Mouse (Mus musculus) adrenal gland, postnatal 4 days (tissue): ENCODE results near the gene Rufy4. TPM values are rescaled to one million over a fixed set of nuclear protein-coding genes. Genes with fewer than 3 reads are reported as not detected.
"Not testable (repeated sequence)": the region's sequence is repeated elsewhere in the genome, so short reads cannot be mapped to it uniquely, and the experiment has no call there.

Experiments
- DNase-seq, 2 experiments: peaks; one replicate each; pipeline ENCODE4 v3.0.0; 2021 to 2022; ENCODE audit warnings: low spot score in 2 of 2, mixed read lengths in 2 of 2
- total RNA-seq, 2 experiments: library from RNA; stranded (reverse); gene quantifications; 2 replicates each; pipeline ENCODE4 v1.2.3; 2021

Gene Rufy4
- total RNA-seq, 2 experiments from 2014 or later = 3.9 to 4.0 TPM

- no peak for DNase-seq
These were observed 16.4 kb downstream of the Rufy4 start for GRCm38 (mm10) chr1:74141781-74142180.

GRCm38 (mm10) chr1:74149106-74149885 lies 24.0 kb downstream of the Rufy4 start:
- no peak for DNase-seq

- no peak for DNase-seq
These were observed 24.8 kb downstream of the Rufy4 start for GRCm38 (mm10) chr1:74150101-74150500.

GRCm38 (mm10) chr1:74151091-74151490 lies 25.8 kb downstream of the Rufy4 start:
- DNase-seq = no peak

- DNase-seq = no peak
These were observed 28.3 kb downstream of the Rufy4 start, which contains the start of gene Cxcr2 for GRCm38 (mm10) chr1:74153461-74154184. Gene Cxcr2 (plus strand): TSS chr1:74153989.

DNA sequence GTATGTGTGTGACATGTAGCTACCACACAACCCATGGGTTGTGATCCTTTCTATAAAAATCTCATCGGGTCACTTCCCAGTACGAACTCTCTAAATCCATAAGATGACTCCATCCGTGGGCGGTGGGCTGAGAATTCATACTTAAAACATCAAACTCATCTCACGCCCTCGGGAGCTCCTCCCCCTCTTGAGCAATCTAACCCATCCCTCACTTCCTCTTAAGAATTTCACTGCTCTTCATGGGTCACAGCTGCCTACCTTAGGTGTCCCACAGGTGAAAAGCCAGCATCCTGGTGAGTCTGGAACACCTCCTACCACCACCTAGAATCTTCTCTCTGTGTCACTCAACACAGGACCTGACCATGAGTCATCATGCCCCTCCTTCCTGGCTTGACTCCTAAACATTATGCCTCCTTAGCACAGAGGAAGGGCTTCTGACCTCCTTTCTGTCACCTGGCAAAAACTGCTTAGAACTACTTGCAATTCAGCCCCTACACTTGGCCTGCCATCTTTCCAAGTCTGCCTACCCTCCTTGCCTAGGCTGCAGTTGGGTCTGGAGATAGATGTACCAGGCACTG lies 30.2 kb downstream of the Rufy4 start:
- no peak for DNase-seq

DNA sequence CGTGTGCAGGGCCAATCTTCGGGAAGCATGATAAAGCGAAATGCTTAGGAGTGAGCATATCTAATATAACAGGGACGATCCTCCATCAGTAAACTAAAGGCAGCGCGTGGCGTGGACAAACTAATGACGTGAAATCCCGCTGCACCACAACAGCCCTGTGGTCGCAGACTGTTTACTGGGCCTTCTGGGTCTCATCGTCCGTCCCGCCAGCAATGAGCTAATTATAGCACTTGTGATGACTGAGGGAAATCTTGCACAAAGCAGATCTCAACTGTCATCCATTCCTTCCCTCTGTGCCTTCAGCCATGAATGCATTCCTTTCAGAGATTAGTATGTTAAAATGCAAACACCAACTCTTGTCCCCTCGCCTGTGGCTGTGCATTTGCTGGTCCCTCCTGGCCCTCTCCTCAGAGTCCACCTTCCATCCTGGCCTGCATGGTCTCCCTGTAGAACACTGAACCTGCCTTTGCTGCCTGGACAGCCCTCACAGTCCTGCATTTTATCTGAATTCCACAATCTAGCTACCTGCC lies 31.1 kb downstream of the Rufy4 start:
- no peak for DNase-seq

GRCm38 (mm10) chr1:74159613-74160012 lies 34.3 kb downstream of the Rufy4 start:
- not testable (repeated sequence) for DNase-seq

DNA sequence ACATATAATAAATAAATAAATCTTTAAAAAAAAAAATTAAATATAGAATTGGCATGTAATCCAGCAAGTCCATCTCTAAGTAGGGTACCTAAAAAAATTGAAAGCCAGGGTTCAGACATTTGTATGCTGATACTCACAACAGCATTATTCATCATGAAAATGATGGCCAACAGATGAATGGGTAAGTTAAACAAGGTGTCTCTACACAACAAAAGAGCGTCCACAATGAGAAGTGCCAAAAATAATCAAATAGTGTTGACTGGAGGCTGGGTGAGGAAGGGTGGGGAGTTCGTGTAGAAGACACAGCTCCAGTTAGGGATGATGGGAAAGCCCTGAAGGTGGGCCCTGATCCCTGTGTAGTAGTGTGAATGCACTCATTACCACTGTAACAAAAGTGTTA lies 34.7 kb downstream of the Rufy4 start:
- DNase-seq = no peak

DNA sequence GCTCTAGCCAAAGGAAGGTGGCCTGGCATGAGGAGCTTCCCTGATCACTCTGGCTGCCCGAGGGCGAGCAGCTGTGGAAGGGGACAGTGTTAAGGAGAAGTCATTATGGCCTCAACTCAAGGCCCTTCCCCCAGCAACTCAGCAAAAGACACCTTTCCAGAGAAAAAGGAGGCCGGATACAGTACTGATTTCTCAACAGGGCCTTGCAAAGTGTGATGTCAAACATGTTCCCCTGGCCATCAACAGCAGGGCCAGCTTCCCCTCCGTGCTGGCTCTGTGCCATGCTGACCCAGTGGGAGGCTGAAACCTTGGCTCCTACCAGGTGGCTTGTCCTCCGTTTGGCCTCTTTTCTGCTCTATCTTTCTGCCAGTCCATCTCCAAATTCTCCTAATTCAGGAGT lies 41.8 kb downstream of the Rufy4 start:
- no peak for DNase-seq

DNA sequence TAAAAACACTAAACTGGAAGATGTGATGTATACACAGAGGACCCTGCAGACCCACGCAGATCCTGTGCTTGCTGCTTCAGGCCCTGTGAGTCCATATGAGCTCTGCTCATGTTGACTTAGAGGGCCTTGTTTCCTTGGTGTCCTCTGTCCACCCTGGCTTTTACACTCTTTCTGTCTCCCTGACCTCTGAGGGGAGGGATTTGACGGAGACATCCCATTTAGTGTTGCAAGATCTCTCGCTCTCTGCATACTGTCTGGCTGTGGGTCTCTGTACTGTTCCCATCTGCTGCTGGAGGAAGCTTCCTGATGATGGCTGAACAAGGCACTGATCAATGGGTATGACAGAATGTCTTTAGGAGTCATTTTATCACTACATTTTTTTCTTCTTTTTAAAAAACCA lies 44.4 kb downstream of the Rufy4 start:
- no peak for DNase-seq

DNA sequence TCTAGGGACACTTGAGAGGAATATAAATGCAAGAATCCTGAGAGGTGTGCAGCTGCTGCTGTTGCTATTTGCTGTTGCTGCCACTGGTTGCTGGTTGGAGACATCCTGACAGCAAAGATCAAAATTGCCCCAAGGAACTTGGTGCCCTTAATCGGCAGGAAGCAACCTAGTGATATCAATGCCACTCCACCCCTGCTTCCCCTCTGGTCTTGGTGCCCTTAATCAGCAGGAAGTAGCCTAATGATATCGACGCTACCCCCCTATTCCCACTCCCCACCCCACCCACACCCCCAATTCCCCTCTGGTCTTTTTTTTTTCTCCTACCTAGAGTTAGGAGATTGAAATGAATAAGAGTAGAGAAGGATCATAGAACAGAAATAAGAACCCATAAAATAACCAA lies 47.4 kb downstream of the Rufy4 start:
- DNase-seq = no peak

DNA sequence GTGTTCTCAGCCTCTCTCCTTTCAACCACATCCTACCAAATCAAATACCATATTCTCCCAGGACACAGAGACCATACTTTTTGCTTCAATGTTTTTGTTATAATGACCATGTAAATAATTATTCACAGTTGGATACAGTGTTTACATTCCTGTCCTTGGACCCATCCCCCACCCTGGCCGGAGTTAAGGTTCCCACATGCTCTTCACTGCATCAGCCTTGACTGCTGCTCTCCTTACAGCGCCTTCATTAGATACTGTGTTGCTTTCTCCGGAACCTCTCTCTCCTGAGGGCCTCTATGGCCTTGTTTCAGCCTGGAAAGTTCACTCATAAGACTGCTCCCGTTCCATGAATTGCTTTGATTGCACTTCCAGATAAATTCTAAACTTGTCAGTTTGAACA lies 50.4 kb downstream of the Rufy4 start:
- no peak for DNase-seq

DNA sequence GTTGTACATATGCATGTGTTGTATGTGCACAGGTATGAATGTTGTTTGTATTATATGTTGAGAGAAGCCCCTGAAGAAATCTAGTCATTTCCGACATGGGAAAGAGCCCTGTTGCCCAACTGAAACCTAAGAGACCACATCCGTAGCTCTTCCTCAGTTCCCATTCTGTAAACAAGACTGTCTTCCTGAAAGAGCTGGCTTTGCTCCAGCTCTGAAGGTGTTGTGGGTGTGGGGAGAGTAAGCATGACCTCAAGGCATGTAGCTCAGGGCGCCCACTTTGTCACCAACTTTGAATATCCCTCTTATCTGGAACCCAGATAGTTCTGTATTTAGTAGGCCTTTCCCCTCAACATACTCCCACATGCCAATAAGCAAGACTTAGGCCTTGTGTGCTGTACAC lies 53.3 kb downstream of the Rufy4 start:
- no peak for DNase-seq

- DNase-seq = no peak
These were observed 54.5 kb downstream of the Rufy4 start for GRCm38 (mm10) chr1:74179624-74180408.

DNA sequence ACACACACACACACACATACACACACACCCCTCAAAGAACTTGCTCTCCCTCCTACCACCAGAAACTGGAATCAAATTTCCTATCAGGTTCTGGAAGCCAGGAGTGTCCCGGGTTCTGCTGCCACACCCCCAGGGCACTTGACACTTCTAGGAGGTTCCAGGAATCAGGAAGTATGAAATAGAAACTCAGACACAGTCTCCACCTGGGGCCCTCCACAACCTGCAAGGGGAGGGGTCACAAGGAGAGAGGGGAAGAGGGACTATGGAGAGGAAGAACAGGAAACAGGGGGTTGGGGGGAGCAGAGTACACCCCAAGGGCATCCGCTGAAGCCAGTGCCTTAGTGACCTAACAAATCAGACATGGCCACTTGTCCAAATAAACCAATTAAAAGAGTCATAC lies 56.1 kb downstream of the Rufy4 start:
- DNase-seq = no peak

DNA sequence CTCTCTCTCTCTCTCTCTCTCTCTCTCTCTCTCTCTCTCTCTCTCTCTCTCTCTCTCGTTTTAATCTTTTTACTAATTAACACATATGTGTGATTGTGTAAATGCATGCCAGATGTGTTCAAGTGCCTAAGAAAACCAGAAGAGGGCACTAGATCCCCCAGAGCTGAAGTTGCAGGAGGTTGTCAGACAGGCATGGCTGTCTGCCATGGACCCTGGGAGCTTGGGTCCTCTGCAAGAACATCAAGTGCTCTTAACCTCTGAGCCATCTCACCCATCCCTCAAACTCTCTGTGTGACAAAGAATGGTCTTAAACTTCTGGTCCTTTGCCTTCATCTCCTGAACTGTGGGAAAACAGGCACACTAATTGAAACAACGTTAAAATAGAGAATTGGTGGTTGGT lies 57.7 kb downstream of the Rufy4 start:
- DNase-seq = no peak

GRCm38 (mm10) chr1:74190471-74190870 lies 65.1 kb downstream of the Rufy4 start:
- DNase-seq = no peak

- DNase-seq = no peak
These were observed 67.4 kb downstream of the Rufy4 start for GRCm38 (mm10) chr1:74192711-74193110.

GRCm38 (mm10) chr1:74194445-74194844 lies 69.1 kb downstream of the Rufy4 start, which contains the start of gene Cxcr1:
Gene Cxcr1 (minus strand): TSS chr1:74194631.
- DNase-seq = no peak

DNA sequence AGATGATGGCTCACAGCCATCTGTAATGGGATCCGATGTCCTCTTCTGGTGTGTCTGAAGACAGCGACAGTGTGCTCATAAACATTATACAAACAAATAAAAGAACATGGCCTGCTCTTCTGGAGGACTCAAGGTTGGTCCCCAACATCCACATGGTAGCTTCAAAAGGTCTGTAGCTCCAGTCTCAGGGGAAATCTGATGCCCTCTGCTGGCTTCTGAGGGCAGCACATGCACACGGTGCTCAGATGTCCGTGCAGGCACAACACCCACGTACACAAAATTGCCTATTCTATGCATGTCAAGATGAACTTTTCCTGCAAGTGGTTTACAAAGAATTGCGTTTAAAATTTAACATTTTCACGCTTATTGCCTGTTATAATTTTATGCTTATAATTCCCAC lies 70.6 kb downstream of the Rufy4 start:
- DNase-seq = no peak
